Mouse (Mus musculus) layer of hippocampus, adult 8-10 months (tissue): ENCODE data around the gene Lrrc20. TPM values are rescaled to one million over a fixed set of nuclear protein-coding genes. Genes with fewer than 3 reads are reported as not detected.

Experiments used
- DNase-seq, 2 experiments: peaks; one replicate each; pipeline ENCODE4 v3.0.0; 2022; ENCODE audit warnings: low spot score in 2 of 2
- total RNA-seq, 4 experiments: library from RNA; stranded (reverse); gene quantifications; 2 replicates each; pipeline ENCODE4 v1.2.4; 2022

The Lrrc20 gene
- total RNA-seq, 4 experiments from 2014 or later, result 17.9 to 23.7 (median 22.3) TPM

DNA sequence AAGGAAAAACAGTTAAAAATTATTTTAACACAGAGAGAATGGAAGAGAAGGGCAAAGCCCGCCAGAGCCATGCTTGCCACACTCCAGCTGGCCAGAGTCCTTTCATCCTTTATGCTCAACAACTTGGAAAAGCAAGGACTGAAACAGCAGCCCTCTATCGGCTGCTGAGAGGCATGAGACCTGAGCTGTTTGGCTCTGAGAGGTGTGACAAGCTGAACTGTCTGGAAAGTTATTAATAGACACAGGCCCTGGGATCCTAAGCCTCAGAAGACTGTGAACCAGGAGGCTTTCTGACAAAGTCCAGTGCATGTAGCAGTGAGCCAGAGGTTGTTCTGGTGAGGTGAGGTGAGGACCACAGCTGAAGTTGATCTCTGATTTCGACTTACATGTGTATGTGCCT is 2.0 kb upstream of the Lrrc20 start:
- no peak for DNase-seq

GRCm38 (mm10) chr10:61474344-61474743 is 1.3 kb upstream of the Lrrc20 start:
- no peak for DNase-seq

GRCm38 (mm10) chr10:61476440-61477165 is 1.0 kb downstream of the Lrrc20 start:
- no peak for DNase-seq

DNA sequence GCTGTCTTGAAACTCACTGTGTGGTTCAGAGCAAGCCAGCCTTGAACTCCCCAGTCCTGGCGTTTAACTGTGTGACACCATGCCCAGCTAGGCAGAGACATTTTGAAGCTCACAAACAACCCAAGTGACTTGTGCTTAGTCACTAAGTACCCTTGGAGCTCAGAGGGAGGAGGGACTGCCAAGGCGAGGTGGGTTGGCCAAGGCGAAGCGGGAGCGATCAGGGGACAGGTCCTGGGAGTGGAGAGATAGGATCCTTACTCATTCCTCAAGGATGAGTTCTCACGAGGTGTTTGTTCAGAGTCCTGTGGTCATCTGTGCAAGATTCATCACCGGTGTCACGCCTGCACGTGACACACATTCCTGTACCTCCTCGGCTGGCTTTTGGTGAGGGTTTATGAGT is 3.9 kb downstream of the Lrrc20 start:
- no peak for DNase-seq

DNA sequence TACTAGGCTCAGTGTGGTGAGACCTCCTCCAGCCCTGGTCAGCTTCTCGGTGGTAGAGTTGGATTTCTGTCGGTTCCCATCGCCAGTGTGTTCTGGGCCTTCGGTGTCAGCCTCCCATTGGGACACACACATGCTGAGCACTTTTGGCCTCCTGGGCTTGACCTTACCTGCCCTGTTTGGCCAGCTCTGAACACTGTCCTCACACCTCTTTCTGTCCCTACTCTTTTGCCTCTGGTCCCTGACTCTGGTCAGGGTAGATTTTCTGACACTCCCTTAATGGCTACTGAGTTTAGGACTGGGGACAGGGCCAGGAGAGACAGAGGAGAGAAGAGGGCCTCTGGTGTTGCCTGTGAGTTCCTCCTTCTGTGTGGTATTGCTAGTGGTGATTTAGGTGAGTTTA is 4.3 kb downstream of the Lrrc20 start:
- no peak for DNase-seq

- no peak for DNase-seq
Observed at GRCm38 (mm10) chr10:61480488-61480887, 4.9 kb downstream of the Lrrc20 start.

DNA sequence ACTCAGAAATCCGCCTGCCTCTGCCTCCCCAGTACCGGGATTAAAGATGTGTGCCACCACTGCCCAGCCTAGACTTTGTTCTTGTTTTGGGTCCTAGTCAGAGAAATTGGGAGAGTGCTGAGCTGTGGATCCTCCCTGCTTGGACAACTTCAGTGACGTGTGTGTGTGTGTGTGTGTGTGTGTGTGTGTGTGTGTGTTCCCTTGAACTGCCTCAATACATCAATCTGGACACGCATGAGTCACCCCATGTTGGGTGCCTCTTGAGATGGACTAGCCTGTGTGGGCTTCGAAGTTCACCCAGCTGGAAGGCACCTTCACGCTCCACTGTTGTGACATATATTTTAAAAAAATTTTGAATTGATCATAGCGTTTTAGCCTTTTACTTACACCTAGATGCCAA is 7.2 kb downstream of the Lrrc20 start:
- no peak for DNase-seq

DNA sequence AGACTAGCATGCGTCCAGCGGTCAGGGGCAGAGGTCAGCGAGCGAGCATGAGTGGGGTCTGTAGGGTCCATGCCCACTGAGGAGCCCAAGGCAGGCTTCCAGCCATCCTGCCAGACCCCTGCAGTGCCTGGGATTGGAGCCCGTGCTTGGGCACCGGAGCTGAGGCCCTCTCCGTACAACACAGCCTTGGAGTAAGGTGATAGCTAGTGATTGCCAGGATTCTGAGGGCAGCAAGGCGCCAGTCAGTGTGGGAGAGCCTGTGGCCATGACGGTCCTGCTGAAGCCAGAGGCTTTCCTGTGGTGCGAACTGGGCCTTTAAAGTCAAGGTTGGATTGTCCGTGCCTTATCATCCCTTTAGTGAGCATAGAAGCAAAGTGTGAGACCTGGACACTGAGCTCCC is 9.2 kb downstream of the Lrrc20 start:
- DNase-seq, result no peak

- DNase-seq, result no peak
Observed at GRCm38 (mm10) chr10:61486551-61487339, 11.1 kb downstream of the Lrrc20 start.

DNA sequence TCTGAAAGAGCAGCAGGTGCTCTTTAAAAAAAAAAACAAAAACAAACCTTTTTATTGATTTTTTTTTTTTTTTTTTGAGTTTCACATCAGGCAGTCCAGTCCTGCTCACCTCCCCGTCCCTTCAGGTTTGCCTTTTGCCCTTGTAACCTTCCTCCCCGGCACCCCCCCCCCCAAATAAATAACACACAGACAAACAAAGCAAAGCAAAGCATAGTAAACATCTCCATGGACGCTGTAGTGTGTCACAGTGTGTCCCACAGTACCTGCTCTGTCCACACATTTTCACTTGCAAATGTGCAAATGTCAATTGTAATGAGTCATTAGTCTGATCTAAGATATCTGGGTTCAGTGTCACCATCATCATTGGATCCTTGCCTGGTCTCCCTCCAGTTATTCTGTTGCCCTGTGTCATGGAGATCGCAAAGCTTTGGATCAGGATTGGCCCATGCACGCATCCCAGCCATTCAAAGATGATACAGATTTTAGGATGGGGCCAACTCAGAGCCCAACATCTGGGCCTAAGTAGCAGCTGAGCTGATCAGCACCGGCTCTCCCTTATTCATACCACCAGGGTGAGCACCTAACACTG is 13.0 kb downstream of the Lrrc20 start:
- DNase-seq, result no peak

DNA sequence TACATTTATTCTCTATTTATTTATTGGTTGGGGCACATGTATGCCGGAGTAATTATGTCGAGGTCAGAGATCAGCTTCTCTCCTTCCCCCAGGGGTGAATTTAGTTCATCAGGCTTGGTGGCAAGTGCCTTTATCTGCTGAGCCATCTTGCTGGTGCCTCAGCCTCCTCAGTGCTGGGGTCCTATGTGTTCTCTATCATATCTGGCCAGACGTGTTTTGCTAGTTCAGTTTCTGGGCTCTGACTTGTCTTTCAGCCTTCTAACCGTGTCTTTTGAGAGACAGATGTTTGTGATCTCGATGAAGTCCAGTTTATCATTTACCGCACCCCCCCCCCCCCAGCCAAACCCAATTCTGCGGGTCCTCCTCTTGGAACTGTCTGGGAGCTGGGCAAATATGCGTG is 16.0 kb downstream of the Lrrc20 start:
- no peak for DNase-seq

DNA sequence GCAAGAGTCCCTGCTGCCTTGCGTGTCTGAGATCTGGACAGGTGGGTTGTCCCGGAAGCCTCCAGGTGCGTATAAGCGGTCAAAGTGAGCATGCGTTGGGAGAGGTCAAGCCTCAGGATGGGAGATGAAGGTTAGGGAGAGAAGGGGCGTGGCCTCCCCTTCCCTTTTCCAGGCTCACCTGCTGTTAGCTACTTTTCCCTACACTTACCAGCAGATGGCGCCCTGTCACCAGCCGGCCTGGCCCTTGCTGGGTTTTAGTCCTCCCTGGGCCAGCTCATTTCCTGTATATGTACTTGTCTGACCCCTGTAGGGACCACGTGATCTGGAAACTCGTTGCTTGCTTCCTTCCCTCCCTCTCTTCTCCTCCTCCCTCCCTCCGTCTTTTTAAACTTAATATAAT is 16.4 kb downstream of the Lrrc20 start:
- peak; percentile 48 to 74 for DNase-seq

GRCm38 (mm10) chr10:61495461-61495860 is 19.9 kb downstream of the Lrrc20 start:
- DNase-seq, result no peak

DNA sequence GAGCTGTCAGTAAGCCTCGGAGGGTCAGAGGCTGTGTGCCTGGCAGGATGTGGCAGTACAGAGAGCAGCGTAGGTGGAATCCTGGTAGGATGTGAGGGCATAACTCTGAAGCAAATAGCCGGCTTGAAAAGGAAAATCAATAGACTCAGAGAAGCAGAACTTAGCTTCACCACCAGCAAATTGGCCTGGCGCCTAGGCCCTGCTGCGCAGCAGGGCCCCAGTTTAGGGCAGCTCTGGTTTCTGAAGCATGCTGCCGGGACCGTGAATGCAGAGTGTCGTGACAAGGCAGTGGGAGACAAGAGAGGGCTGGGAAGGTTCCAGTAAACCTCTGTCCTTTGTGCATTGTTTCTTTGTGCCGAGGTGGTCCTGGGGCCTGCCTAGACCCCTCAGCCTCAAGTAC is 20.6 kb downstream of the Lrrc20 start:
- no peak for DNase-seq

DNA sequence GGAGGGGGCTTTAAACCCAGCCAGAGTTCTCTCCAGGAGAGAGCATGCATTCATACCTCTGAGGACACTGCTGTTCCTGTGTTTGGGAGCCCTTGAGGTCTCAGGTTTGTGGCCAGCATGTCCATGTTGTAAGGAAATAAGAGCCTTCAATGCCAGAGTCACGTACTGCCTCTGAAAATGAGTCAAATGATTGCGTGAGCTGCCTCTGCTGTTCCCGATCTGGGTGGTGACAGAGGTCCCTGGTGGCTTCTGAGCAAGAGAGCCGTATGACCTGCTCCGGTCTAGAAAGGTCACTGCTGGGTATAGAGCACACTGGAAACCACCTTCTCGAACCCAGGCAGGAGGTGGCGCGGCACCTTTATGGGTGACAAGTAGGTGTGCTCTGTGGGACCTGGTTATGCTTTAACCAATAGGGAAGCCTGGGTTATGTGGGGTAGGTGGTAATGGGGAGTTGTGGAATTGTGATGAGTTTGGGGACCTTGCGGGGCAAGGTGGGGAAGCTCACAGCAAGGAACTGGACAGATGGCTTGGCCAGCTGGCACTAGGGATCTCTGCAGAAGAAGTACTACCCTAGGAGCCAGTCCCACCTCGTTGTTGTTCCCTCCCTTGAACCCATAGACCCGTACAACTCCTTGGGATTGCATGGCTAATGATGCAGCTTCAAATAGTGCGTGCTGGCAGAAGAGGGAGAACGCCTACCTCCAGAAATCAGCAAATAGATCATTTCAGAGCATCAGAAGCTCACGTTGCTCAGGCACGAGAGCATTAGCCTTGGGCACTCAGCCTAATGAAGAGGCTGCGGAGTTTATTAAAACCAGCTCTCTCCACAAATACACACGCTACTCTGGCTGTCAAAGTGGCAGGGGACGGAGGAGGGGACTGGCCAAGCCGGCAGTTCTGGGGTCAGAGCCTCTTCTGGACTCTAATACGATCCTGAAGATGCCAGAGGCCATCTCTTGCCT is 24.2 kb downstream of the Lrrc20 start:
- DNase-seq, result peak in 1 of 2 experiments; percentile 48

- DNase-seq, result no peak
Observed at GRCm38 (mm10) chr10:61500756-61501155, 25.2 kb downstream of the Lrrc20 start.

GRCm38 (mm10) chr10:61504073-61504472 is 28.5 kb downstream of the Lrrc20 start:
- no peak for DNase-seq

DNA sequence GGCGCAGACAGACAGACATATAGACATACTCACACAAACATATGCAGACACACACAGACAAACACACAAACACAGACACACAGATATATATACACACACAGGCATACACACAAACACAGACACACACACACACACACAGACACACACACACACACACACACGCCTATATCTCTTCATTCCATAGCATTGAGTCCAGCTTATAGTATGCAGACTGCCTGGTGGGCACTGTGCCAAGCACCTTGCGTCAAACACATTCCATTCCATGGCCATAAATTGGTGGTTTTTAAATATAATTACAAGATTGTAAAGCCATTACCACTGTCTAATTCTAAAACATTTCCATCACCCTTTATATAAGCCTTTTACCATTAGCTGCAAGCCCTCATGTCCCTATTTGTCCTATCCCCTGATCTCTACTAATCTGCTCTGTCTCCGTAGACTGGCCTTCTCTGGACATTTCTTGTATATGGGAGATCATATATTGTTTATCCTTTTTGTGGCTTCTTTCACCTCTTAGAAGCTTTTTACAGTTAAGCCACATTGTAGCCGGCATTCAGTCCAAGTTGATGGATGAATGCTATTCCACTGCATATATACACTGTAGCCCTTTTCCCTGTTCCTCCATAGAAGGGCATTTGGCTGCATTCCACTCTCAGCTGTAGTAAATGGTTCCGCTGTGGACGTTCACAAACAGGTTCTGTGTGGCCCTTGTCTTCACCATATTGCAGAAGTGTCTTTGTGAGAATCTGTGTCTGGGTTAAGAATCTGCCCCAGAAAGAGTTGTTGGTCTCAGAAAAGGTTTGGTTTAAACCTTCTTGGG is 31.0 kb downstream of the Lrrc20 start:
- no peak for DNase-seq

GRCm38 (mm10) chr10:61509873-61510272 is 34.3 kb downstream of the Lrrc20 start:
- no peak for DNase-seq

DNA sequence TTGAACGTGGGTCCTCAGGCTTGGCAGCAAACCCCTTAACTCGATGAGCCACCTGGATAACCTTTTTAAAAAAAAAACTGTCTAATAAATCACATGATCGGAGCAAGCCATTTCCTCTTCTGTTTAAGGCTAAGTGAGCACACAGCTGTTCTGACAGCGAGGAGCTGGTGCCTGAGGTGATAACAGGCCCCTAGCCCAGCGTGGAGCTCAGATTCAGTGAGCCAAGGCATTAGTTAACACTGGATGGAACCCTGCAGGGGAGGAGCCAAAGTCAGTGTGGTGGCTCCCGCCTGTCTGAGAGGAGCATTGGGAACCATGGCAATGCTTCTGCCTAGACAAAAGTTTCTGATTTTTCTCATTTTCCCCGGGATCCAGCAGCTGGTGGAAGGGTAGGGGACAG is 35.2 kb downstream of the Lrrc20 start:
- DNase-seq, result no peak
